Mouse (Mus musculus) stomach, embryonic 14.5 days (tissue): ENCODE measurements around the gene Saysd1. TPM values are rescaled to one million over a fixed set of nuclear protein-coding genes. Genes with fewer than 3 reads are reported as not detected.
"Not testable (repeated sequence)": the region's sequence is repeated elsewhere in the genome, so short reads cannot be mapped to it uniquely, and the experiment has no call there.

ENCODE experiments used
- ATAC-seq: fragments of 200-750 bp; cut with Nextera tagmentation; 2 replicates; pipeline ENCODE4 v1.8.0; 2017; ENCODE audit warnings: low read depth, moderate TSS enrichment; ENCODE audit not compliant: insufficient number of reproducible peaks, insufficient read depth, low FRiP score
- H3K27ac ChIP-seq: fragments of 300-500 bp; sonication (generic); 2 replicates; pipeline ENCODE4 v1.5.1; 2014; ENCODE audit warnings: mild to moderate bottlenecking, low read length, moderate library complexity, mixed read lengths
- H3K27me3 ChIP-seq: fragments of 300-500 bp; sonication (generic); 2 replicates; pipeline ENCODE4 v1.6.1; 2014; ENCODE audit warnings: low read length, control low read depth, mixed read lengths; ENCODE audit not compliant: control insufficient read depth, insufficient read depth
- H3K36me3 ChIP-seq: fragments of 300-500 bp; sonication (generic); 2 replicates; pipeline ENCODE4 v1.6.1; 2014; ENCODE audit warnings: mild to moderate bottlenecking, control low read depth, low read length, moderate library complexity, mixed read lengths; ENCODE audit not compliant: control insufficient read depth, insufficient read depth
- H3K4me1 ChIP-seq: fragments of 300-500 bp; sonication (generic); 2 replicates; pipeline ENCODE4 v1.6.1; 2014; ENCODE audit warnings: low read length, control low read depth, mixed read lengths; ENCODE audit not compliant: control insufficient read depth, insufficient read depth
- H3K4me2 ChIP-seq: fragments of 300-500 bp; sonication (generic); replicated peaks from 2 replicates; pipeline ENCODE4 v1.6.1; 2014; ENCODE audit warnings: low read depth, low read length, control low read depth
- H3K4me3 ChIP-seq: fragments of 300-500 bp; sonication (generic); 2 replicates; pipeline ENCODE4 v1.5.1; 2014; ENCODE audit warnings: low read depth, low read length, control low read depth
- H3K9ac ChIP-seq: fragments of 300-500 bp; sonication (generic); replicated peaks from 2 replicates; pipeline ENCODE4 v1.6.1; 2014; ENCODE audit warnings: low read depth, mild to moderate bottlenecking, control low read depth, low read length, moderate library complexity, mixed read lengths
- H3K9me3 ChIP-seq: fragments of 300-500 bp; sonication (generic); 2 replicates; pipeline ENCODE4 v1.6.1; 2016; ENCODE audit warnings: low read depth, low read length, control low read depth; ENCODE audit not compliant: control insufficient read depth
- WGBS: fragments of 180-500 bp; shearing (Covaris S2); extraction: QIAGEN DNeasy Blood & Tissue Kit; methylation state at CpG from one replicate; pipeline ENCODE4 v1.1.7; 2014; 5-methylcytosine and 5-hydroxymethylcytosine counted together
- polyA plus RNA-seq: library from polyadenylated mRNA; unstranded; fragments of >200 nt; fragmentation: Nextera tagmentation; extraction: Ambion mirVana; gene quantifications from 2 replicates; pipeline ENCODE4 v1.2.1, GENCODE M21; 2014

Gene Saysd1
- polyA plus RNA-seq, 1 experiment from 2014 or later, result 15.1 TPM

DNA sequence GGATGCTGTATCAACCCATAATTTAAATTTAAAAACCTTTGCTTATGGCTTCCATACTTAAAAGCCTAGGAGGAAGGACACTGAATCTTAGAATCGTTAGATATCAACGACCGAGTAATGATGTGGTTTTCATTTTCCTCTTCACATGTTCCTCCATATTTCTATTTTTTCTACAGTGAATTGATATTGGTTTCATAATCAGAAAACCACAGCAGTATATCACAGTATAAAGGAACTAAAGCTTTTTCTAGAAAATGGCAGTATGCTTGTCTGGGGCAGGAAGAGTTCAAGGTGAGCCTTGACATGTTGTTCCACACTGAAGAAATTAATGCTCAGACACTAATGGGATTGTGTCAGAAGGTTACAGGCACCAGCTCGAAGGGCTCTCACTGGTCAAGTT, 97.4 kb downstream of the Saysd1 start:
- Histone ChIP-seq H3K27ac (no peak overlapping the region), H3K27me3 (no peaks in the 10 kb centered on the region), H3K4me3 (no peak overlapping the region), H3K4me2 (no peak overlapping the region), H3K9ac (no peak overlapping the region), H3K4me1 (no peaks in the 10 kb centered on the region), H3K9me3 (no peaks in the 10 kb centered on the region), H3K36me3 (no peaks in the 10 kb centered on the region)
- ATAC-seq, result no peak
- 82% methylated on average over 4 of the region's 4 CpGs for WGBS

DNA sequence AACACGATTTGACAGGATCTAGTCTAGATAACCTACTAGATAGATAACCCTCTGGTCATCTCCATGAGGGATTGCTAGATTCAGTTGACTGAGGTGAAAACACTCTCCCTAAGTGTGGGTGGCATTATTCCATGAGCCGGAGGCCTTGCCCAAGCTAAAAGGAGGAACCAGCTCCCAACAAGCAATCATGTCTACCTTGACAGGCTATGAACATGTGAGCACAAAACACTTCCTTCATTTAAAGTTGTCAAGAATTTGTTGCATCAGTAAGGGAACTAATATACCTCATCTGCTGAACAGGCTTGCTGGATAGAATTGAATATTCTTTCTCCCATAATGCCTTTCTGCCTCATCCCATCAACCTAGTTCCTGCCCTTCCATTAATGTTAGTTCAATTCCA, 98.5 kb downstream of the Saysd1 start:
- H3K4me1 ChIP-seq, result no peaks in the 10 kb centered on the region
- 87% methylated on average over 2 of the region's 2 CpGs for WGBS
- ATAC-seq, result no peak

DNA sequence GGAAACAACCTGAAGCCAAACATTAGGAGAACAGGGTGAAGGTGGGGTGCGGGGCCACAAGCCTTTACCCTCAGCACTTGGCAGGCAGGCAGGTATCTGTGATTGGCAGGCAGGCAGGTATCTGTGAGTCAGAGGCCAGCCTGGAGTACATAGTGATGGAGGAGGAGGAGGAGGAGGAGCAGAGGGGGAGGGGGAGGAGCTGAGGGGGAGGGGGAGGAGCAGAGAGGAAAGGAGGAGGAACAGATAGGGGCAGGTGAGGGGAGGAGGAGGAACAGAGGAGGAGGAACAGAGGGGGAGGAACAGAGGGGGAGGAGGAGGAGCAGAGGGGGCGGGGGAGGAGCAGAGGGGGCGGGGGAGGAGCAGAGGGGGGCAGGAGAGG, 105.6 kb downstream of the Saysd1 start:
- no peaks in the 10 kb centered on the region for H3K9me3 ChIP-seq
- no peaks in the 10 kb centered on the region for H3K27me3 ChIP-seq
- no peak for ATAC-seq
- H3K36me3 ChIP-seq, result no peaks in the 10 kb centered on the region
- no peak overlapping the region for H3K4me2 ChIP-seq
- no peak overlapping the region for H3K27ac ChIP-seq
- no peak overlapping the region for H3K9ac ChIP-seq
- WGBS, result 40% methylated on average over 3 of the region's 3 CpGs
- no peaks in the 10 kb centered on the region for H3K4me1 ChIP-seq
- H3K4me3 ChIP-seq, result no peak overlapping the region

More for the DNA sequence above, 98.5 kb downstream of the Saysd1 start:
- no peak overlapping the region for H3K9ac ChIP-seq
- no peaks in the 10 kb centered on the region for H3K27me3 ChIP-seq
- H3K9me3 ChIP-seq, result no peaks in the 10 kb centered on the region
- no peak overlapping the region for H3K27ac ChIP-seq
- H3K4me3 ChIP-seq, result no peak overlapping the region
- no peaks in the 10 kb centered on the region for H3K36me3 ChIP-seq
- H3K4me2 ChIP-seq, result no peak overlapping the region

DNA sequence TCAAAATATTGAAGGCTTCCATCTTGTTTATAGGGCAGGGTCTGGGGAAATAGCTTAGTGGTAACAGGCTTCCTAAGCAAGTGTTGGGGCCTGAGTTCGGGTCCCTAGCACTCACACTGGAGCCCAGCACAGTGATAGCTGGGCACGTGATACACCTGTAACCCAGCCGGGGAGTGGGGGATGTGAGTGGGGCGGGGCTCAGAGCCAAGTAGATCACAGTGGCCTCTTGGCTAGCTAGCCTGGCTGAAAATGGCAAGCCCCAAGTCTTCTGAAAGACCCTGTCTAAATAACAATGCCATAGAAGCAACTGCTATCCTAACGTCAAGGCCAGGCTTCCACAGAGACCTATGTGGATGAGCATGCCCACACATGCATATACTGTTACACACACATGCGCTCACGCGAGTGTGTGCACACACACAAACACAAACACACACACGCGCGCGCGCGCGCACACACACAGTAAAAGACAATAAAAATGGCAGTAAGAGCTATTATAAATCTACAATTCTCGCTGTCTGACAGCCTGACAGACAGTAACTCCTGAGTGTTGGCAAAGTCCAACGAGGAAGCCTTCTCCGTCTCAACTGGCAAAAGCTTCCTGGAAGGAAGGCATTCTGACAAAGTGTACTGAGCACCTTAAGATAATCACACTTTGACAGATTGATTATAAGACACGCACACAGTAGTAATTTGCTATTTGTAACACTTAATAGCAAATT, 106.2 kb downstream of the Saysd1 start:
- Histone ChIP-seq H3K4me1 (no peaks in the 10 kb centered on the region), H3K9ac (no peak overlapping the region), H3K27me3 (no peaks in the 10 kb centered on the region), H3K9me3 (no peaks in the 10 kb centered on the region), H3K36me3 (no peaks in the 10 kb centered on the region), H3K27ac (no peak overlapping the region), H3K4me3 (no peak overlapping the region), H3K4me2 (no peak overlapping the region)
- ATAC-seq, result no peak
- WGBS, result 69% methylated on average over 19 of the region's 19 CpGs

GRCm38 (mm10) chr14:20029606-20030005, 108.7 kb downstream of the Saysd1 start:
- Histone ChIP-seq H3K4me2 (no peak overlapping the region), H3K4me1 (no peaks in the 10 kb centered on the region), H3K9ac (no peak overlapping the region), H3K9me3 (no peaks in the 10 kb centered on the region), H3K4me3 (no peak overlapping the region), H3K36me3 (no peaks in the 10 kb centered on the region), H3K27me3 (no peaks in the 10 kb centered on the region), H3K27ac (no peak overlapping the region)
- 55% methylated on average over 3 of the region's 3 CpGs for WGBS
- ATAC-seq, result no peak

- not testable (repeated sequence) for H3K36me3 ChIP-seq, H3K27me3 ChIP-seq, H3K4me3 ChIP-seq, H3K27ac ChIP-seq, H3K9ac ChIP-seq, H3K4me1 ChIP-seq, H3K4me2 ChIP-seq, ATAC-seq, H3K9me3 ChIP-seq
- 91% methylated on average over 7 of the region's 7 CpGs for WGBS
These were observed 110.9 kb downstream of the Saysd1 start for GRCm38 (mm10) chr14:20027475-20027874.

Other genes starting within 250 kb of the Saysd1 start
- 66.1 and 72.5 TPM in 2 replicates for gene Gng2, start 160.9 kb downstream of the Saysd1 start, polyA plus RNA-seq
- 5.5 and 6.7 TPM in 2 replicates for gene Kcnk5, start 43.3 kb upstream of the Saysd1 start, polyA plus RNA-seq
- gene Kcnk16, start 130.7 kb upstream of the Saysd1 start, polyA plus RNA-seq, result 4.6 and 7.0 TPM in 2 replicates
- 18.7 and 21.1 TPM in 2 replicates for gene Nudt13, start 156.2 kb upstream of the Saysd1 start, polyA plus RNA-seq
- gene Ecd, start 209.6 kb upstream of the Saysd1 start, polyA plus RNA-seq, result 53.1 and 54.6 TPM in 2 replicates
- 41.7 and 42.6 TPM in 2 replicates for gene Fam149b, start 209.6 kb upstream of the Saysd1 start, polyA plus RNA-seq